20 mouse cellular contexts compared by ENCODE assay signal in the genomic region with DNA sequence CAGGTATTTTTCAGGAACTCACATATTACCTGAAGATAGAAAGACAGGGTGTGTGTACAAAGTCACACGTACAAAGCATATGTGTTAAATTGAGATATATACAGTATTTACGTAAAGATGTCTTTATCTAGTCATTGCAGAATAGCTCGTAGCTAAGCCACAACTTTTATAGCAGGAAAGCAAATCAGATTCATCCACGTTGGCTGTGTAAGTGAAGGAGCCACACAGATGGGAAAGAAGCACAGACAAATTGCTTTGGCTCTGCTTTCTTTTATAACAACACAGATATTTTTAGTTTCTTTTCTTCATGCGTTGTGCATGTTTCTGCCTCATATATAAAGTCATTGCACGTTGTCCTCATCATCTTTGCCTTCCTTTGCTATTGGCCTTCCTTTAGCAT.
A peak's percentile ranks its signal among the peaks of the same experiment; 100 is the strongest.
DNase-seq lines count a peak whose midpoint lies in the region; ATAC-seq and TF ChIP-seq lines count a peak whose summit lies in the region.
"Had no signal": no experiment of that assay in that cellular context is flagged by ENCODE, and none has a peak within 500 bp of the region (broad histone marks: within the 10 kb centered on the region; RNA-seq: fewer than 3 reads in every experiment).

No protein-coding gene starts in this region.

- ATAC-seq in forebrain, embryonic 14.5 days: no peak
- peak; percentile 91 for ATAC-seq in frontal cortex, adult (ENCODE audit: low TSS enrichment)
- ATAC-seq in intestine, postnatal 0 days: no peak
- ATAC-seq: CD4-positive, CD25-positive, alpha-beta regulatory T cell, adult 4 months; inflammation-experienced regulatory T-cells, adult 6 months had no signal

- 86% methylated on average over 6 of the region's 6 CpGs for WGBS in forebrain, embryonic 14.5 days
- 90% methylated on average over 6 of the region's 6 CpGs for WGBS in forebrain, embryonic 10.5 days
- 74% methylated on average over 6 of the region's 6 CpGs for WGBS in intestine, postnatal 0 days

- no peaks in the 10 kb centered on the region for H3K4me1 ChIP-seq in forebrain, embryonic 14.5 days (ENCODE audit: control insufficient read depth, insufficient read depth, low read length)
- H3K4me1 ChIP-seq in forebrain, embryonic 10.5 days: no peaks in the 10 kb centered on the region
- H3K4me1 ChIP-seq in intestine, postnatal 0 days (replicated peaks; ENCODE audit: control insufficient read depth, insufficient read depth, low read length): no peaks in the 10 kb centered on the region
- H3K4me1 ChIP-seq: embryonic facial prominence, embryonic 13.5 days; heart, embryonic 10.5 days; hindbrain, embryonic 12.5 days had no signal

- H3K9me3 ChIP-seq in forebrain, embryonic 14.5 days (replicated peaks; ENCODE audit: control insufficient read depth, low read length): no peaks in the 10 kb centered on the region
- no peaks in the 10 kb centered on the region for H3K9me3 ChIP-seq in forebrain, embryonic 10.5 days
- no peaks in the 10 kb centered on the region for H3K9me3 ChIP-seq in intestine, postnatal 0 days (ENCODE audit: control insufficient read depth)
- H3K9me3 ChIP-seq: embryonic facial prominence, embryonic 13.5 days; G1E; heart, embryonic 10.5 days; hindbrain, embryonic 12.5 days had no signal

- H3K4me2 ChIP-seq in forebrain, embryonic 14.5 days (ENCODE audit: low read length): no peak overlapping the region
- no peak overlapping the region for H3K4me2 ChIP-seq in intestine, postnatal 0 days (replicated peaks; ENCODE audit: low read depth)
- H3K4me2 ChIP-seq: embryonic facial prominence, embryonic 13.5 days; hindbrain, embryonic 12.5 days had no signal

- no peak overlapping the region for H3K9ac ChIP-seq in forebrain, embryonic 14.5 days (ENCODE audit: low read length)
- no peak overlapping the region for H3K9ac ChIP-seq in intestine, postnatal 0 days (ENCODE audit: low read depth, low read length)
- H3K9ac ChIP-seq: embryonic facial prominence, embryonic 13.5 days; hindbrain, embryonic 12.5 days had no signal

- H3K4me3 ChIP-seq in forebrain, embryonic 14.5 days (ENCODE audit: low read depth, low read length): no peak overlapping the region
- no peak overlapping the region for H3K4me3 ChIP-seq in forebrain, embryonic 10.5 days
- H3K4me3 ChIP-seq in intestine, postnatal 0 days (ENCODE audit: low read depth, low read length): no peak overlapping the region
- H3K4me3 ChIP-seq: embryonic facial prominence, embryonic 13.5 days; gastrocnemius, adult 2 months; heart, embryonic 10.5 days; hindbrain, embryonic 12.5 days had no signal

- DNase-seq in forebrain, embryonic 14.5 days (ENCODE audit: low spot score): peak; percentile 22
- DNase-seq in forebrain, embryonic 10.5 days (ENCODE audit: extremely low spot score, low spot score): no peak
- DNase-seq in frontal cortex, postnatal 14 days (ENCODE audit: low spot score in 2 of 2): no peak
- peak; percentile 9 for DNase-seq in right cerebral cortex, adult 18-20 months
- no peak for DNase-seq in right cerebral cortex, postnatal 36 days (ENCODE audit: low spot score in 2 of 2)
- DNase-seq: adrenal gland, postnatal 10 days; B cell, adult 2 months; cerebellum, adult 18-20 months; cerebellum, adult 9-11 months; gastrocnemius, adult 2 months; gastrocnemius, postnatal 36 days; kidney, adult 11 months had no signal

- no peaks in the 10 kb centered on the region for H3K27me3 ChIP-seq in forebrain, embryonic 14.5 days (replicated peaks; ENCODE audit: control insufficient read depth, insufficient read depth, low read length)
- no peaks in the 10 kb centered on the region for H3K27me3 ChIP-seq in forebrain, embryonic 10.5 days (ENCODE audit: poor library complexity, severe bottlenecking)
- no peaks in the 10 kb centered on the region for H3K27me3 ChIP-seq in intestine, postnatal 0 days (replicated peaks; ENCODE audit: control insufficient read depth, insufficient read depth, low read length)
- H3K27me3 ChIP-seq: embryonic facial prominence, embryonic 13.5 days; hindbrain, embryonic 12.5 days had no signal

- H3K27ac ChIP-seq in forebrain, embryonic 14.5 days (ENCODE audit: low read depth, low read length): no peak overlapping the region
- H3K27ac ChIP-seq in forebrain, embryonic 10.5 days: no peak overlapping the region
- H3K27ac ChIP-seq in intestine, postnatal 0 days (ENCODE audit: low read depth, low read length): no peak overlapping the region
- H3K27ac ChIP-seq: embryonic facial prominence, embryonic 13.5 days; gastrocnemius, adult 2 months; heart, embryonic 10.5 days; hindbrain, embryonic 12.5 days had no signal

- H3K36me3 ChIP-seq in forebrain, embryonic 14.5 days (ENCODE audit: control insufficient read depth, insufficient read depth, low read length): no peaks in the 10 kb centered on the region
- H3K36me3 ChIP-seq in forebrain, embryonic 10.5 days (replicated peaks): no peaks in the 10 kb centered on the region
- H3K36me3 ChIP-seq in intestine, postnatal 0 days (ENCODE audit: control insufficient read depth, insufficient read depth): no peaks in the 10 kb centered on the region
- H3K36me3 ChIP-seq: embryonic facial prominence, embryonic 13.5 days; G1E; heart, embryonic 10.5 days; hindbrain, embryonic 12.5 days had no signal

- no peak for TF ChIP-seq CTCF in intestine, postnatal 0 days (IDR thresholded peaks at IDR 0.05; ENCODE audit: low read depth)

Comparison
In these comparisons a context has a peak if more than half of its experiments do, and no peak if none do; other contexts are left out.
1. DNase-seq: peak in forebrain, embryonic 14.5 days (single experiment) and right cerebral cortex, adult 18-20 months (single experiment); none in forebrain, embryonic 10.5 days (single experiment), frontal cortex, postnatal 14 days (0 of 2) and right cerebral cortex, postnatal 36 days (0 of 2).